Mouse (Mus musculus) megakaryocyte progenitor cell, adult 5-6 weeks (primary cell): ENCODE measurements around the gene Olfr728. TPM values are rescaled to one million over a fixed set of nuclear protein-coding genes. Genes with fewer than 3 reads are reported as not detected.

Experiments used
- ATAC-seq: replicated peaks from 2 replicates; pipeline ENCODE4 v1.8.0; 2016; ENCODE audit warnings: mild to moderate bottlenecking, moderate TSS enrichment, inconsistent platforms; ENCODE audit not compliant: poor library complexity
- total RNA-seq, 2 experiments: library from RNA; stranded (forward) in 1 of 2; stranded (reverse) in 1 of 2; fragments of 157-497, 149-512 nt in 1 of 2; fragments of 200-1000 nt in 1 of 2; gene quantifications; 2 replicates each; pipeline versions ENCODE4 v1.2.3 to v1.2.4; 2015 to 2017

The Olfr728 gene
- total RNA-seq (2015) (not detected in 2 replicates), total RNA-seq (2017) (not detected in 2 replicates)

DNA sequence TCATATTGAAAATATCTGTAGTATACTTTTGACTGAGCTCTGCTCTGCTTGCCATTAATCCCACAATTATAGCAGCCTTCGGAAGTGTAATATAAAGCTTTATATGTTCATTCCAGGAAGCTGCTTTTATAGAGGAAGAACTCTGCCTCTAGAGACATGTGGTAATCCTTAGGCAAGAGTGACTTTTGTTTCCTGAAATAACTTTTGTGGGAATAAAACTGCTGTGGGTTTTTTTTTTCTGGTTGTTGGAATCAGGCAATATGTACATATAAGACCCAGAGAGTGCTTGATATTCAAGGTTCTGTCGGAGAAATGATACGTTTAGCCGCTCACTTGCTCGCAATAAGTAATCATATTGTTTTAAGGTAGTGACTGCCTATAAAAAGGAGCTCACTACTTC is at the start of gene Olfr728:
Gene Olfr728, minus strand, starts transcription at position 101 of the 400 bp plus-strand sequence.
- no peak for ATAC-seq

DNA sequence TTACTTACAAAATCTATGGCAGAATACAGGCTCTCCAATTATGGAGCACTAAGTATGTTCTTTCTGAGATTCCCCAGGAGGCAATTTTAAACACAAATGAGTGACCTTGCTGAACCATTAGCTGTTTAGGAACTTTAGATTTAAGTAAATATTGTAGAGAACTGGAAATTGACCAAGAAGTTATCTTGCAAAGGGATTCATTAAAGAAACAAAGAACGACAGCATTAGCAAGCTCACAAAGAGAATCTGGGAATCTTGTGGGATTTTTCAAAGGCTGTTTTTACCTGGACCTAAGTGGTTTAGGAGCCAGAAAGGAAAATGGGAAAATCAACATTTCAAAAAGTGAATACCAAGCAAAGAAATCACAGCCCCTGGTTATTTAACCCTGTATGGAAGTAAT is 45.6 kb upstream of the Olfr728 start, which contains the start of gene Olfr730:
Gene Olfr730, minus strand, starts transcription at position 101 of the 400 bp plus-strand sequence.
- no peak for ATAC-seq

- no peak for ATAC-seq
Measured at GRCm38 (mm10) chr14:50152810-50153209, 10.3 kb upstream of the Olfr728 start, which contains the start of gene Olfr729. TSS of gene Olfr729 (minus strand) at chr14:50152910.

GRCm38 (mm10) chr14:50122886-50123285 is 19.6 kb downstream of the Olfr728 start, which contains the start of gene Olfr727:
TSS of gene Olfr727 (plus strand) at chr14:50123186.
- ATAC-seq = no peak

DNA sequence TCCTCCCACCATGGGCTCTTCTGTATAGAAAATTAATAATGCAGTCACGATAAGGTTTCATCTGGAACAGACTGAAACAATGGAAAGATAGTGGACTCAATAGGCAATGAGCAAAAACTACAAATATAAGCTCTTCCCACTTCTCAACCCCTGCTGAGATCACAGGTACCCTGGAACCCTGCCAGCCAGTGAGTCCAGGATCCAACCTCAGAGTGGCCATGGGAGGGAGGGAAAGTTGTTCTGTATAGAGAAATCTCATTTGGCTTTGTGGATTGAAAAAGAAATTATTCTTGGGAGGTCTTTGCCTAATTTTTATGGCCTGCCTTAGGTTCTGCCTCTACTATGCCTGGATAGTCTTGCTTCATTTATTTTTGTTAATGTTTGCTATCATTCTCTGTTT is 51.6 kb downstream of the Olfr728 start, which contains the start of gene Olfr726:
Gene Olfr726, minus strand, starts transcription at position 101 of the 400 bp plus-strand sequence.
- ATAC-seq = no peak

Other genes starting within 250 kb of the Olfr728 start
- not detected in 2 replicates for gene Olfr722, start 240.7 kb downstream of the Olfr728 start, total RNA-seq (2015)
- gene Olfr722, start 240.7 kb downstream of the Olfr728 start, total RNA-seq (2017) = not detected in 2 replicates
- gene Olfr723, start 210.9 kb downstream of the Olfr728 start, total RNA-seq (2015) = not detected in 2 replicates
- gene Olfr723, start 210.9 kb downstream of the Olfr728 start, total RNA-seq (2017) = not detected in 2 replicates
- gene Olfr724, start 179.4 kb downstream of the Olfr728 start, total RNA-seq (2015) = not detected in 2 replicates
- not detected in 2 replicates for gene Olfr724, start 179.4 kb downstream of the Olfr728 start, total RNA-seq (2017)
- gene Olfr725, start 102.3 kb downstream of the Olfr728 start, total RNA-seq (2015) = not detected in 2 replicates
- gene Olfr725, start 102.3 kb downstream of the Olfr728 start, total RNA-seq (2017) = not detected in 2 replicates
- not detected in 2 replicates for gene Olfr726, start 51.7 kb downstream of the Olfr728 start, total RNA-seq (2015)
- not detected in 2 replicates for gene Olfr726, start 51.7 kb downstream of the Olfr728 start, total RNA-seq (2017)
- gene Olfr727, start 19.5 kb downstream of the Olfr728 start, total RNA-seq (2015) = not detected in 2 replicates
- not detected in 2 replicates for gene Olfr727, start 19.5 kb downstream of the Olfr728 start, total RNA-seq (2017)
- gene Olfr729, start 10.2 kb upstream of the Olfr728 start, total RNA-seq (2015) = not detected in 2 replicates
- not detected in 2 replicates for gene Olfr729, start 10.2 kb upstream of the Olfr728 start, total RNA-seq (2017)
- gene Olfr730, start 45.5 kb upstream of the Olfr728 start, total RNA-seq (2015) = not detected in 2 replicates
- gene Olfr730, start 45.5 kb upstream of the Olfr728 start, total RNA-seq (2017) = not detected in 2 replicates
- not detected in 2 replicates for gene Olfr731, start 99.2 kb upstream of the Olfr728 start, total RNA-seq (2015)
- gene Olfr731, start 99.2 kb upstream of the Olfr728 start, total RNA-seq (2017) = not detected in 2 replicates
- gene Olfr732, start 141.5 kb upstream of the Olfr728 start, total RNA-seq (2015) = not detected in 2 replicates
- gene Olfr732, start 141.5 kb upstream of the Olfr728 start, total RNA-seq (2017) = not detected in 2 replicates
- not detected in 2 replicates for gene Olfr733, start 158.8 kb upstream of the Olfr728 start, total RNA-seq (2015)
- not detected in 2 replicates for gene Olfr733, start 158.8 kb upstream of the Olfr728 start, total RNA-seq (2017)
- gene Olfr734, start 184.1 kb upstream of the Olfr728 start, total RNA-seq (2015) = not detected in 2 replicates
- gene Olfr734, start 184.1 kb upstream of the Olfr728 start, total RNA-seq (2017) = not detected in 2 replicates
- not detected in 2 replicates for gene Olfr735, start 206.2 kb upstream of the Olfr728 start, total RNA-seq (2015)
- not detected in 2 replicates for gene Olfr735, start 206.2 kb upstream of the Olfr728 start, total RNA-seq (2017)
- gene Tlr11, start 215.2 kb upstream of the Olfr728 start, total RNA-seq (2015) = 0.12 TPM in 1 of 2 replicates, not detected in the other
- not detected in 2 replicates for gene Tlr11, start 215.2 kb upstream of the Olfr728 start, total RNA-seq (2017)
- gene Olfr736, start 238.5 kb upstream of the Olfr728 start, total RNA-seq (2015) = not detected in 2 replicates
- gene Olfr736, start 238.5 kb upstream of the Olfr728 start, total RNA-seq (2017) = not detected in 2 replicates